Mouse (Mus musculus): Measurements from ENCODE around the gene Axdnd1. TPM values are rescaled to one million over a fixed set of nuclear protein-coding genes. Genes with fewer than 3 reads are reported as not detected.

Gene Axdnd1
- polyA plus RNA-seq, 1 experiment from 2014 or later: 0.31 TPM

DNA sequence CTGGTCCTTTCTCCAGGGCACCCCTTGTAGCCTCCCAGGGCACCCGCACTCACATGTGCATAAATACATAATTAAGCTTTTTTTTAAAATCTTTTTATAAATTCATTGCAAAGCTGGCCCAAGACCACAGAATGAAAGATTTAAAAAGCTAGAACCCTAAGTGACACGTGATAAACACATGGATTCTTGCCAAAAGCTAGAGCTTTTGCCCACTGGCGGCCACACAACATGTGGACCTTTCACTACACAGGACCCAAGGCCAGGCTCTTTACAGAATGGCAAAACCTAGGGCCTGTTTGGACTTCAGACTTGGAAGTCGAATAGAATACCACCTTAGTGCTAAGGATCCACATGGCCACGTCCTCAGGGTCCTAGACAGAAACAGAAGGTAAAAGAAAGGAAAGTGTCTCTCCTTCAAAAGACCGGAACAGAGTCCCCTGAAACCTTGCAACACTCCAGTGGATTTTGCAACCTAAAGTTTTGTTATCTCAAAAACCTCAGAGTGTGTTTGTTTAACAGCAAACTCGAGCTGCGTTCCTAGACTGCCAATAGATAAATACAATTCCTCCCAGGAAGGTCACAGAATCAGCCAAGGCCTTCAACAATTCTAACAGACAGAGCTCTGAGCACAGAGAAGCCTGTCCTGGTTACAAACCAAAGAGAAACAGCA is 37.6 kb upstream of the Axdnd1 start:
- H3K36me3 ChIP-seq: peaks cover 24% of the 10 kb centered on the region; the same call in 1 of the 2 replicates
- no peak overlapping the region for H3K27ac ChIP-seq
- H3K4me1 ChIP-seq: no peaks in the 10 kb centered on the region
- no peaks in the 10 kb centered on the region for H3K27me3 ChIP-seq
- no peak for ATAC-seq (ENCODE audit: insufficient number of reproducible peaks, insufficient read depth, low FRiP score, low TSS enrichment, low read depth)
- H3K4me3 ChIP-seq: no peak overlapping the region
- no peaks in the 10 kb centered on the region for H3K9me3 ChIP-seq
- WGBS: 87% methylated on average over 8 of the region's 8 CpGs
- H3K9ac ChIP-seq: no peak overlapping the region
- H3K4me2 ChIP-seq: no peak overlapping the region

DNA sequence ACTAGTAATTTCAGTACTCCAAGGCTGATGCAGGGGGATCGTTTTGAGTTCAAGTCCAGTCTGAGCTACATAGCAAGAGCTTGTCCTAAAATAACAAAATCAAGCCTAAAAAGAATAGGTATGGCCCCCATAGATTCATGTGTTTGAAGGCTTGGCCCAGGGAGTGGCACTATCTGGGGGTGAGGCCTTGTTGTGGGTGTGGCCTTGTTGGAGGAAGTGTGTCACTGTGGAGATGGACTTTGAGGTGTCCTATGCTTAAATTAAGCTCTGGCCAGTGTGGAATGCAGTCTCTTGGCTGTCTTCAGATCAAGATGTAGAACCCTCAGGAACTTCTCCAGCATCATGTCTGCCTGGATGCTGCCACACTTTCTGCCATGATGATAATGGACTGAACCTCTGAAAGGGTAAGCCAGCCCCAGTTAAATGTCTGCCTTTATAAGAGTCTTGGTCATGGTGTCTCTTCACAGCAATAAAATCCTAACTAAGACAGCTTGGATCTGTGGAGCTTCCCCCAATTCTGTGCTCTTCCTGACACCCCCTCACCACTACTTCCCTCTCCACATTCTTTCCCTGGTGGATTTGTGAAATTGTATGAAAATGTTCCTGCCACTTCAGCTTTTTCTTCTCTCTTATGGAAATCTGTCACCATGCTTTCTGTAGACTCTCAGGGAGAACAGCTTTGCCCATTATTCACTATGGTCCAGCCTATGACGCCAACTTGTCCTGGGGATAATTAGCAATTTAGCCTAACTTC is 34.2 kb upstream of the Axdnd1 start:
- 93% methylated on average over 2 of the region's 2 CpGs for WGBS
- peaks cover 24% of the 10 kb centered on the region; the same call in 1 of the 2 replicates for H3K36me3 ChIP-seq

GRCm38 (mm10) chr1:156454384-156454783 is 33.4 kb upstream of the Axdnd1 start:
- Histone ChIP-seq H3K9ac (no peak overlapping the region), H3K4me2 (no peak overlapping the region), H3K4me1 (0 out of 2 replicates have a peak, but pooled peaks cover 1% of the 10 kb centered on the region), H3K9me3 (no peaks in the 10 kb centered on the region), H3K27ac (no peak overlapping the region), H3K4me3 (no peak overlapping the region), H3K36me3 (peaks cover 24% of the 10 kb centered on the region; the same call in 1 of the 2 replicates), H3K27me3 (no peaks in the 10 kb centered on the region)
- 78% methylated on average over 7 of the region's 7 CpGs for WGBS
- no peak for ATAC-seq (ENCODE audit: insufficient number of reproducible peaks, insufficient read depth, low FRiP score, low TSS enrichment, low read depth)

More for the DNA sequence above, 34.2 kb upstream of the Axdnd1 start:
- Histone ChIP-seq H3K27ac (no peak overlapping the region), H3K27me3 (no peaks in the 10 kb centered on the region), H3K4me2 (no peak overlapping the region), H3K9me3 (no peaks in the 10 kb centered on the region), H3K4me3 (no peak overlapping the region), H3K9ac (no peak overlapping the region), H3K4me1 (no peaks in the 10 kb centered on the region)
- ATAC-seq (ENCODE audit: insufficient number of reproducible peaks, insufficient read depth, low FRiP score, low TSS enrichment, low read depth): no peak

DNA sequence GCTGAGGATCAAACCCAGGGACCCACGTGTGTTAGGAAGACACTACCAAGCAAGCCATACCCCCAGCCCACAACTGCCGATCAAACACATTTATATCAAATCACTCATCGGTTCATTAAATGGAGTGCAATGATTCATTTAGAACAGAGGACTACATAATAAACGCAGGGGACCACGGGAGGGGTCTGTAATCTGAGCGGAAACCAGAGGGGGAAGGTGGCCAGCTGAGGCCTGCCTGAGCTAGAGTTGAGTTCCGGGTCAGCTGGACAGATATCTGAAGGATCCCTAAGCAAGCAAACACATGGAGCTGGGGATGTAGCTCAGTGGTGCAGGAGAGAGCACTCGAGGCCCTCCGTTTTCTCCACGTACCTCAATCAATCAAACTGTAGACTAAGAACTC is 32.9 kb upstream of the Axdnd1 start:
- Histone ChIP-seq H3K4me3 (no peak overlapping the region), H3K4me2 (no peak overlapping the region), H3K9ac (no peak overlapping the region), H3K9me3 (no peaks in the 10 kb centered on the region), H3K36me3 (peaks cover 24% of the 10 kb centered on the region; the same call in 1 of the 2 replicates), H3K4me1 (0 out of 2 replicates have a peak, but pooled peaks cover 4% of the 10 kb centered on the region), H3K27ac (no peak overlapping the region), H3K27me3 (no peaks in the 10 kb centered on the region)
- no peak for ATAC-seq (ENCODE audit: insufficient number of reproducible peaks, insufficient read depth, low FRiP score, low TSS enrichment, low read depth)
- WGBS: 84% methylated on average over 10 of the region's 10 CpGs

GRCm38 (mm10) chr1:156450478-156450877 is 29.5 kb upstream of the Axdnd1 start:
- Histone ChIP-seq H3K27ac (no peak overlapping the region), H3K9me3 (no peaks in the 10 kb centered on the region), H3K4me1 (0 out of 2 replicates have a peak, but pooled peaks cover 4% of the 10 kb centered on the region), H3K27me3 (no peaks in the 10 kb centered on the region), H3K36me3 (peaks cover 10% of the 10 kb centered on the region; the same call in 1 of the 2 replicates), H3K4me3 (no peak overlapping the region), H3K4me2 (no peak overlapping the region), H3K9ac (no peak overlapping the region)
- 62% methylated on average over 4 of the region's 4 CpGs for WGBS
- no peak for ATAC-seq (ENCODE audit: insufficient number of reproducible peaks, insufficient read depth, low FRiP score, low TSS enrichment, low read depth)

DNA sequence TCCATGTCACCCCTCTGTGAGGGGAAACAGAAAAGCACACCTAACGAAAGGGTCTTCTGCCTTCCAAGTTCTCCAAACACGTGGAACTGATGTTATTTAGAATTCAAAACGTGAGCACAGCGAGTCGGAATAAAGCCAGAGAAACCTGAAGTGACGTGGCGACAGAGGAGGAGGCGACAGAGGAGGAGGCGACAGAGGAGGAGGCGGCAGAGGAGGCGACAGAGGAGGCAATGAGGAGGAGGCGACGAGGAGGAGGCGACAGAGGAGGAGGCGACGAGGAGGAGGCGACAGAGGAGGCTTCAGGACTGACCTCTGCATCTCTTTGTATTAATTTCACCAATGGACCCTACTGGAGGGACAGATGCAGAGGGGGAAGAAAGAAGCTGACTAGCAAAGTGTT is 28.7 kb upstream of the Axdnd1 start:
- Histone ChIP-seq H3K27me3 (no peaks in the 10 kb centered on the region), H3K27ac (no peak overlapping the region), H3K4me1 (0 out of 2 replicates have a peak, but pooled peaks cover 4% of the 10 kb centered on the region), H3K9ac (no peak overlapping the region), H3K4me2 (no peak overlapping the region), H3K36me3 (peaks cover 5% of the 10 kb centered on the region; the same call in 1 of the 2 replicates), H3K9me3 (no peaks in the 10 kb centered on the region), H3K4me3 (no peak overlapping the region)
- no peak for ATAC-seq (ENCODE audit: insufficient number of reproducible peaks, insufficient read depth, low FRiP score, low TSS enrichment, low read depth)
- 79% methylated on average over 17 of the region's 17 CpGs for WGBS

DNA sequence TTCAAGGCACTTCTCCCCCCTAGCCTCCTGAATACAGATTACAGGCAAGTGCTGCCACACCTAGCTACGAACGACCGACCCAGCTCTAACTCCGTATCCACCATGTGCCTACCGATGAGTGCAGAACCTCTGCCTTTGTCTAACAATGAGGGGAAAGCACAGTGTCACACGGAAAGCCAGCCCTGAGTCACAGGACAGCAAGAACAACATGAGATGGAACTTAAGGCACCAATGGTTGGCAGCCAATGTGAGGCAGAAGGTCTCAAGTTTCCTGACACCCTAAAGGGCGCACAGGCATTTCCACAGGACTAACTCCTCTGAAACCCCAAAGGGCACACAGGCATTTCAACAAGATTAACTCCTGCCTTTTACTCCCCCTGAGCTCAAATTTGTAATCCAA is 28.1 kb upstream of the Axdnd1 start:
- no peaks in the 10 kb centered on the region for H3K27me3 ChIP-seq
- H3K4me2 ChIP-seq: no peak overlapping the region
- WGBS: 82% methylated on average over 7 of the region's 7 CpGs
- no peaks in the 10 kb centered on the region for H3K9me3 ChIP-seq
- H3K9ac ChIP-seq: no peak overlapping the region
- no peak for ATAC-seq (ENCODE audit: insufficient number of reproducible peaks, insufficient read depth, low FRiP score, low TSS enrichment, low read depth)
- H3K4me1 ChIP-seq: 0 out of 2 replicates have a peak, but pooled peaks cover 4% of the 10 kb centered on the region
- no peak overlapping the region for H3K4me3 ChIP-seq
- H3K36me3 ChIP-seq: peaks cover 5% of the 10 kb centered on the region; the same call in 1 of the 2 replicates
- no peak overlapping the region for H3K27ac ChIP-seq

DNA sequence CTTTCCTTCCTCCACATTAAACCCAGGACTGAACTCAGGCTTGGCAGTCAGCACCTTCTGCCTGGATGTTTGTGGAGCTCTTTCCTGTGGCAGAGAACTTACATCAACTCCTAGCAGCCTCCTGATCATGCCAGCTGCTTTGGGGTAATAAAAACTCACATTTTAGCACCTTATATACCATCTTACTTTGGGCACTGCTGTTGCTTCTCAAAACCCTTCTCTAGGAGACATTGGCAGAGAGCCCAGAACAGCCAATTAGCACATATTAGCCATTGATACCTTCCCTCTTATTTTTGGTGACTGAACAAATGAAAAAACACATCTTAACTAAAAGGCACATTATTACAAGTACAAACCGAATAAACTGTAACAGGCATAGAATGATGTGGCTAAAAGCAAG is 24.1 kb upstream of the Axdnd1 start:
- no peak overlapping the region for H3K4me3 ChIP-seq
- 87% methylated on average over 1 of the region's 1 CpGs for WGBS
- 0 out of 2 replicates have a peak, but pooled peaks cover 4% of the 10 kb centered on the region for H3K4me1 ChIP-seq

GRCm38 (mm10) chr1:156442776-156443175 is 21.8 kb upstream of the Axdnd1 start:
- Histone ChIP-seq H3K9ac (no peak overlapping the region), H3K4me1 (no peaks in the 10 kb centered on the region), H3K4me3 (no peak overlapping the region), H3K9me3 (no peaks in the 10 kb centered on the region), H3K27ac (no peak overlapping the region), H3K27me3 (no peaks in the 10 kb centered on the region), H3K4me2 (no peak overlapping the region), H3K36me3 (peaks cover 39% of the 10 kb centered on the region)
- WGBS: 89% methylated on average over 6 of the region's 6 CpGs
- ATAC-seq (ENCODE audit: insufficient number of reproducible peaks, insufficient read depth, low FRiP score, low TSS enrichment, low read depth): no peak

More for the DNA sequence above, 24.1 kb upstream of the Axdnd1 start:
- Histone ChIP-seq H3K9ac (no peak overlapping the region), H3K36me3 (peaks cover 20% of the 10 kb centered on the region), H3K27ac (no peak overlapping the region), H3K27me3 (no peaks in the 10 kb centered on the region), H3K4me2 (no peak overlapping the region), H3K9me3 (no peaks in the 10 kb centered on the region)
- no peak for ATAC-seq (ENCODE audit: insufficient number of reproducible peaks, insufficient read depth, low FRiP score, low TSS enrichment, low read depth)

- Histone ChIP-seq H3K4me1 (no peaks in the 10 kb centered on the region), H3K27ac (no peak overlapping the region)
Observed at GRCm38 (mm10) chr1:156442266-156442665, 21.3 kb upstream of the Axdnd1 start.

DNA sequence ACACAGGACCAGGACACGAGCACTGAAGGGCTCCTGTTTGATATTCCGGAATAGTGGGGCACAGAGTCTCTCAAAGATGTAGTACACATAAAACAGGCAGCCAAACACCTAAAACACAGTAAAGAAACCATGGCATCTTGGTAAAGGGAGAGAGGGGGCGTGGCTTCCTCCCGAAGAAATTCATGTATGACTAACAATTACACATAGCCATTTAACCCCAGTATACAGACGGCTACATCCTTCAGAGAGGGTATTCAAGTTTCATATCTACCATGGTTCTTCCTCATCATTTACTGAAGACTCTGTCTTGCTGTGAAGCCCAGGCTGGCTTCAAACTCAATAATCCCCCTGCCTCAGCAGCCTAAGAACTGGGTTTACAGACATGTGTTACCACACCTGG is 16.8 kb upstream of the Axdnd1 start:
- peaks cover 79% of the 10 kb centered on the region for H3K36me3 ChIP-seq
- H3K4me3 ChIP-seq: no peak overlapping the region
- no peak overlapping the region for H3K27ac ChIP-seq
- no peak overlapping the region for H3K4me2 ChIP-seq
- no peaks in the 10 kb centered on the region for H3K27me3 ChIP-seq
- ATAC-seq (ENCODE audit: insufficient number of reproducible peaks, insufficient read depth, low FRiP score, low TSS enrichment, low read depth): no peak
- H3K4me1 ChIP-seq: no peaks in the 10 kb centered on the region
- no peak overlapping the region for H3K9ac ChIP-seq
- 87% methylated on average over 5 of the region's 5 CpGs for WGBS
- H3K9me3 ChIP-seq: no peaks in the 10 kb centered on the region

More at GRCm38 (mm10) chr1:156442266-156442665, 21.3 kb upstream of the Axdnd1 start:
- 93% methylated on average over 12 of the region's 12 CpGs for WGBS
- Histone ChIP-seq H3K36me3 (peaks cover 44% of the 10 kb centered on the region), H3K27me3 (no peaks in the 10 kb centered on the region), H3K9ac (no peak overlapping the region), H3K4me3 (no peak overlapping the region), H3K4me2 (no peak overlapping the region), H3K9me3 (no peaks in the 10 kb centered on the region)
- ATAC-seq (ENCODE audit: insufficient number of reproducible peaks, insufficient read depth, low FRiP score, low TSS enrichment, low read depth): no peak
